Mouse (Mus musculus): ENCODE results near the gene Satb2.

Satb2 gene

GRCm38 (mm10) chr1:56978151-56978700, at the start of gene Satb2:
Gene Satb2 (minus strand): TSS chr1:56978650.
- no peak for DNase-seq (ENCODE audit: extremely low read depth, insufficient read length, low spot score)

- no peak for DNase-seq (ENCODE audit: extremely low read depth, insufficient read length, low spot score)
These were observed 40.5 kb upstream of the Satb2 start for GRCm38 (mm10) chr1:57018941-57019340.

GRCm38 (mm10) chr1:57013856-57014255, 35.4 kb upstream of the Satb2 start:
- no peak for DNase-seq (ENCODE audit: extremely low read depth, insufficient read length, low spot score)

DNA sequence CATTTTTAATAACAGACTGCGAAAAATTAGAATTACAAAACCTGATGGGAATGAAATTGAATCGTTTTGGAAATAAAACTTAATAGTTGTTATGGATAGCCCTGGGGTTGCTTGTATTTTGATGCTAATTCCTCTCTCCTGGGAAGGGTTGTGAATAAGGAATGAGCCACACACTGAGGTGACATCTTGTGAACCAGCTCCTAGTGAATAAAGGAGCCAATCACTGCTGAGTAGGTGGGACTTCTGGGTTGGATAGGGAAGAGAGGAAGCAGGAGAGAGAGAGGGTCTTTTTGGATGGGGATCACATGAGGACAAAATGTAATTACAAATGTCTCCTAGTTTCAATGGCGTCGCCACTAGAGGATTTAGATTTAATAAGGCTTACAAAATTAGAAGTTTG, 30.7 kb upstream of the Satb2 start:
- DNase-seq (ENCODE audit: extremely low read depth, insufficient read length, low spot score): no peak

- DNase-seq (ENCODE audit: extremely low read depth, insufficient read length, low spot score): no peak
These were observed 16.6 kb upstream of the Satb2 start for GRCm38 (mm10) chr1:56995041-56995440.

GRCm38 (mm10) chr1:56992310-56992709, 13.9 kb upstream of the Satb2 start:
- no peak for DNase-seq (ENCODE audit: extremely low read depth, insufficient read length, low spot score)

DNA sequence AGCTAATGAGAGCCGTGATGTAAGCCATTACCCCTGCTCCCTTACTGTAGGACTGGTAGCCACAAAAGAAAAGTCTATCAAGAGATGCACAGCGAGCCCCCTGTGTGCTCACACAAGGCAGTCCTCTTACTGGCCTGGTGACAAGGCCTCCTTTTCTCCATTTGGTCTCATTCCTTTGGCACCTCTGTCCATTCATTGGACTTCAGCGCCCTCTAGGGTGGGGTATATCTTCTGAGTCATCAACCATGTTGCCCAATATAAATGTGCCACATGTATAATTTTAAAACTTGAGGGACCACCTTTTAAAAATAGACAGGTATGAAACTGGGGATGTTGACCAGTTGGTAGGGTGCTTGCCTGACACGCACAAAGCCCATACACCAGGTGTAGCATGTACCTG, 13.2 kb upstream of the Satb2 start:
- no peak for DNase-seq (ENCODE audit: extremely low read depth, insufficient read length, low spot score)

GRCm38 (mm10) chr1:56984483-56984810, 6.0 kb upstream of the Satb2 start:
- no peak for DNase-seq (ENCODE audit: extremely low read depth, insufficient read length, low spot score)

GRCm38 (mm10) chr1:56983771-56984482, 5.5 kb upstream of the Satb2 start:
- DNase-seq (ENCODE audit: extremely low read depth, insufficient read length, low spot score): no peak

- no peak for DNase-seq (ENCODE audit: extremely low read depth, insufficient read length, low spot score)
These were observed 4.7 kb upstream of the Satb2 start for GRCm38 (mm10) chr1:56983100-56983590.

DNA sequence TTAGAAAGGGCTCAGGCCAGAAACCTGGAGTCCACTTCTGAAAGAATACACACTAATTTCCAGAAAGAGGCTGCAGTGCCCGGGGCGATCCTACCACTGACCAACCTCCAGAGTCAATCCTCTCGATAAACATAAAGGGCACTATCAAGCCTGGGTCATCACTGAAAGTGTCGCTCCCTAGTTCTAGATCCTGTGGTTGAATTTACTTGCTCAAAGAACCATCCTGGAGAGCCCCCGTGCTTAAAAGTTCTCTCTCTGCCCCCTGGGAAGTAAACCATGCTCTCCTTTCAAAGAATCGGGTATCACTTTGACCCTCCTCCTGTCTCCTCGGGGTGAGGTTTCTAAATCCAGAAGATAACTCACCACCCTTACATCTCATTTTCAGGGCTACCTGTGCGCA, 4.2 kb upstream of the Satb2 start:
- DNase-seq (ENCODE audit: extremely low read depth, insufficient read length, low spot score): no peak

DNA sequence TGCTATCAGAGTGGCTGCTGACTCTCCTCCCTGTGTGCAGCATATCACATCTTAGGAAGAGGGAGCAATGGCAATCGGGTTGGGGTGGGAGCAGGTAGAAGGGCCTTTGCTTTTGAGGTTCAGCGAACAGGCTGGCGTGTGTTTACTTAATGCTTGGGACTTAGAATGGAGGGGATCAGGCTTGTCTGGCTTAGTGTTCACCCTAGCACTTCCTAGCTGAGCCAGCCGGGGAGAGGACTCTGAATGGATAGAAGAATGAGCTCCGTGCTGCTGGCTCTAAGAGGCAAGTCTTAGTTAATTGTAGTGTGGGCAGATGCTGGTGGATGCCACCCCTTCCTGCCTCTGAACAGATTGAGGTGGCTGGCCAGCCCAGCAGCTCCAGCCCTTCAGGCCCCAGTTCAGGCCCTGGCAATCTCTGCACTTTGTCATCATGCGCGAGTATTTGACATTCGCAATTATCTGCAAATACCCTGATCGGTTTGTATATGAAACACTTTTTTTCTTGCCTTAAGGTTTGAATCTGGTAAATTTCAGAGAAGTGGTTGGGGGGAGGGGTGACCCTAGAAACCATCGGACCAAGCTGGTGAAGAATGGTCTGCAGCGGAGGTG, 3.6 kb upstream of the Satb2 start:
- DNase-seq (ENCODE audit: extremely low read depth, insufficient read length, low spot score): no peak

DNA sequence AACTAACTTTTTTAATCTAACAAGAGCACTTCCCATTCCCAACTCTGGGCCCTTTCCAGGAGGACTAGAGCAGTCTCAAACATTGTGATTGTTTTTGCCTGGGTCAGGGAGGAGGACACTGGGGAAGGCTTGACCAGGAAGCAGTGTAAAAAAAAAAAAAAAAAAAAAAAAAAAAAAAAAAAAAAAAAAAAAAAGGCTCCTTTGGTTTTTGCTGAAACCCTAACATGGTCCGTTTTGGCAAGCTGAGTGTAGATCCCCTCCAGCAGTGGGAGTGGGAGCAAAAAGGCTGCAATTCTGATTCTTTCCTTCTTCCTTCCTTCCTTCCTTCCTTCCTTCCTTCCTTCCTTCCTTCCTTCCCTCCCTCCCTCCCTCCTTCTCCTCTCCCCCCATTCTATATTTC, 3.1 kb upstream of the Satb2 start:
- DNase-seq (ENCODE audit: extremely low read depth, insufficient read length, low spot score): no peak

DNA sequence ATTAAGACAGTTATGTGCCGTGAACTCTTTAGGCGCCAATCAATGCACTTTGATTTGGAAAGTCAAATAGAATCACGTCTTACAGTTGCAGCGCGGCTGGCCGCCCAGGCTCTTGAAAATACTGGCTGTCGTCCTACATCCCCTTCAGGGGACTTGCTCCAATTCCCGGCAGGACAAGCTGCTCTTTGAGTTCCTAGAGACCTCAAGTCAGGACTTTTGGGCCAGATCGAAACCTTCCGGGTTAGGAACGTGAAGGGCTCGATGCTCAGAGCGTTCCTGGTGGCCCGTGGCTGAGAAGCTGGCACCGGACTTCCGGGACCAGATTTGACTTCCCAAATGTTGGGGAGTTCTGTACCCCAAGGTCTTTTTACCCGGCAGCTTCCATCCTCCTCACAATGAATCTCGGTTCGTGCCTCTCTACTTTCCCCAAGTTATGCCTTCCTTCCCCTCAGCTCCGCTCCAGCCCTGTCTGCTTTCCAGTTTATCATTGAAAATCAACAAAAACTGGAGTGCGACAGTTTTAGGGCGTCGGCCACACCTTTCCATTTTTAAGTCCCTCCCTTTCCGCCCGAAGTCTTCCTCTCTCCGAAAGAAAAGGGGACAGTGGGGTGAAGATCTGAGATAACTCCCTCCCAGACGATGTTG, 2.3 kb upstream of the Satb2 start:
- no peak for DNase-seq (ENCODE audit: extremely low read depth, insufficient read length, low spot score)

GRCm38 (mm10) chr1:56979531-56980395, 1.3 kb upstream of the Satb2 start:
- no peak for DNase-seq (ENCODE audit: extremely low read depth, insufficient read length, low spot score)

DNA sequence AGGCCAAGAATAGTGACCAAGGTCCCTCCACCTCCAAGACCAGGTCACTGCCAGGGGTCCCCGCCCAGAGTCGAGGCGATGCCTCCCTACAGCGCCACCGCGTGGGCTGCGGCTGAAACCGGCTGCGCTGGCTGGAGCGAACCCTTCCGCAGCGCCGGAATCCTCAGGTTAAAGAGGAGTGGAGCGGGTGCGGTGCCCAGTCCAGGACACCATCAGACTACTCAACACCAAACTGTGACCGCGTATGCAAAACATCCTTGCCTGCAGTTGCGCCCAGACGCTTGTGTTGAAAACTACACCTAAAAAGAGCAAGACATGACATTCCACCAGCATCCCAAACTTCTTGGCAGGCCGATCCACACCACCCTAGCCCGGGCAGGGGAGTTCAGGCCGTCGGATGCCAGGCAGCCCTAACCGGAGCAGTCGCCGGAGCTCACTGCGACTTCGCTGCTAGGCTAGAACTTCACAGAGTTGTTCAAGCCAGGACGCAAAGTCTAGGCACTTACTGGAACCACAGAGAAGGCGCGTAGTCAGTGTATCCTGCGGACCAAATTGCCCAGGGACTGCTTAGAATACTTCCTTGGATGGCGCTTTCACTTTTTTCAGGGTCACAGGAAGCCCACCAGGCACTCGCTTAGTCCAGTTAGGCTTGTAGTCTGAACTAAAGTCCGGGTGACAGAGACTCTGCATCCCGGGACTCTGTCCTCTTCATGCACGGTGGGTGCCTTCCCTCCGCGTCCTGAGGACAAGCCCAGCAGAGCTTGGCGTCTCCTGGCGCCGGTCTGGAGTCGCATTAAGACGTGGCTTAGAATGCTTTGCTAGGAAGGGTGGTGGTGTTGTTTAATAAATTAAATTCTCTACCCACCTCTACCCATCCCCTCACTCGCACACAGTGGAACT, 999 bp downstream of the Satb2 start:
- DNase-seq (ENCODE audit: extremely low read depth, insufficient read length, low spot score): no peak

DNA sequence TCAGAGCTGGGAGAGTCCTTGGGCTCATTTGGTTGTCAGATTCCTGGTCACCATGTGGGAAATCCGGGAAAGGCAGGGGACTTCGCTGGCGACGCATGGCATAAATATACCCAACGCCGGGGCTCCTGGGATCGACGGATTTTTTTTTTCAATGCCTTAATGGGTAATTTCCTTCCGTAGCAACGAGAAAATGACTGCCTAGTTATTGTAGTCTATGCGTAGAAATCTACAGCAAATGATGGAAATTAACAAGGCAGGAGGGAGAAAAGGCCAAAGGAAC, 1.7 kb downstream of the Satb2 start:
- no peak for DNase-seq (ENCODE audit: extremely low read depth, insufficient read length, low spot score)

DNA sequence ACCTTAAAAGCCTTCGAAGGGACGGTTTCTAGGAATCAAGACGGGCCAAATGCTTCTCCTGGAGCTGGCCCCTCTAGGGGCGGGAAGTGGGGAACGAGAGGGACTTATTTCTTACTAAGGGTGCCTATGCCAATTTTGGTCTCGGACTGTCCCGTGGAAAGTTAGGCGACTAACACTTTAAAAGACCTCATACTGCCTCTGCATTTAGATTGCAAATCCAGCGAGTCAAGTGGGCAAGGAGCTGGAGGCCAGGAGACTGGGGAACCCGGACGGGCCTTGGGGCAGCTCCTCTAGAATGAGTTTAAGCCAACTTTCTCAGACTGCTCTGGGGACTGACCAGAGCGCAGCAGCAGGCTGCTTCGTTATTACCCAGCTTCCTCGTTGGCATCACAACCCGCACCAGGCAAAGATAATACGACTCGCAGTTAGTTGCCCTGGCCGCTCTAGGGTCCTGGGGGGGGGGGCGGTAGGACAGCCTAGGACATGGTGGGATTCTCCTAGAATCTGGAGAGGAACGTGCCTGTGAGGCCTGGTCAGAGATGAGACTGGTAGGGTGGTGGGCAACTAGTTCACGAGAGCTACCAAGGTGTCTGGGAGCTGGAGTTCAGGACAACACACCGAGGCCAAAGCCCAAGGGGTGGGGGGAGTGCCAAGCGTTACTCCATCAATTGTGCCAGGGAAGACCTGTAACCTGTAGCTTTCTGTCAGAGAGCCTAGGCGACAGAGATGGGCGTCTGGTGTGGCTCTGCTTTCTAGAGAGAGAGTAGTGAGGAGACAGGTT, 2.2 kb downstream of the Satb2 start:
- no peak for DNase-seq (ENCODE audit: extremely low read depth, insufficient read length, low spot score)

- DNase-seq (ENCODE audit: extremely low read depth, insufficient read length, low spot score): no peak
These were observed 2.9 kb downstream of the Satb2 start for GRCm38 (mm10) chr1:56975546-56975945.
